ENCODE assay signal across 7 mouse cellular contexts in the genomic region with DNA sequence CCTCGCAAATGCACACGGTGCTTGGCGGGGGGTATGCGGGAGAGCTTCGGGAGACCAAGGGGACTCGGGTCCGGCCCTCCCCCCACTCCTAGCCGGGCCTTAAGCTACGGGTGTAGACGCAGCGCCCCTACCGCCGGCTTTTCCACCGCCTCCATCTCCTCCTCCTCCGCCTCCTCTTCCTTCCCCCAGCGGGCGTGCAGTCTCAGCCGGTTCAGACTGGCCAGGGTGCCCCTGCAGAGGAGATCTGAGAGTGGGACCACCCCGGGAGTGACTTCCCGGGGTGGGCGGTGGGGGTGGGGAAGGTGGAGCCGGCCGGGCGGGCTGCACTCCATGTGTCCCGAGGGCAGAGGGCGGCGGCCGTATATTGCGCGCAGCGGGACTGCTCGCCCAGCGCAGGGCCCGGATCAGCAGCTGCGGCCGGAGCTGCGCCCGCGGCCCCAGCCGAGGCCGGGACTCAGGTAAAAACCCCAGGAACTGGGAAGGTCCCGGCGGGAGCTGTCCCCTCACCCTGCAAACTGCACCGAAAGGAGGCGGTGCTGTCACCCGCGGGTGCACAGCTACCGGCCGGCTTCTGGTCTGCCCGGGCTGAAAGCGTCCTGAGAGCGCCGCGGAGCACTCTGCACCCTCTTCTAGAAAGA. TPM values are rescaled to one million over a fixed set of nuclear protein-coding genes. Genes with fewer than 3 reads are reported as not detected.
A peak's percentile ranks its signal among the peaks of the same experiment; 100 is the strongest.
DNase-seq lines count a peak whose midpoint lies in the region; ATAC-seq lines count a peak whose summit lies in the region.

TSS of gene Slc16a9 (plus strand) at position 180 of the 638 bp plus-strand sequence.

- H3K79me2 ChIP-seq in macrophage (ENCODE audit: inconsistent target): no peaks in the 10 kb centered on the region

- ATAC-seq in hindbrain, embryonic 12.5 days (ENCODE audit: low FRiP score): peak; percentile 92

- no peaks in the 10 kb centered on the region for H3K36me3 ChIP-seq in hindbrain, embryonic 12.5 days
- H3K36me3 ChIP-seq in macrophage (ENCODE audit: inconsistent target): no peaks in the 10 kb centered on the region

- under 1% methylated on average over 52 of the region's 54 CpGs for WGBS in hindbrain, embryonic 12.5 days
- WGBS in macrophage (ENCODE audit: missing documents): under 1% methylated on average over 54 of the region's 54 CpGs

- DNase-seq in adrenal gland, adult 8-10 months: peak; percentile 32
- DNase-seq in cerebellum, adult 9-11 months: peak; percentile 58
- peak; percentile 78 for DNase-seq in gastrocnemius, adult 18-20 months (ENCODE audit: low spot score)
- peak; percentile 29 to 32 for DNase-seq in left cerebral cortex, postnatal 14 days (ENCODE audit: low spot score in 2 of 2)
- DNase-seq in right cerebral cortex, adult 18-20 months: peak; percentile 8

- intact Hi-C loops in left cerebral cortex, postnatal 14 days (cut with DNase I): loop anchor here (5.0 kb wide), 1 partner anchor 33 kb away; no protein-coding TSS in a partner anchor

- H3K27me3 ChIP-seq in hindbrain, embryonic 12.5 days: peaks cover 47% of the 10 kb centered on the region

- H3K9me3 ChIP-seq in hindbrain, embryonic 12.5 days (replicated peaks): no peaks in the 10 kb centered on the region

- peak within 1 kb of the TSS; percentile 69 for H3K9ac ChIP-seq in hindbrain, embryonic 12.5 days

- H3K4me2 ChIP-seq in hindbrain, embryonic 12.5 days (replicated peaks): peak within 1 kb of the TSS; percentile 96

- H3K4me3 ChIP-seq in hindbrain, embryonic 12.5 days: peak within 1 kb of the TSS; percentile 65
- peak within 1 kb of the TSS; percentile 3; the same call in 1 of the 2 replicates for H3K4me3 ChIP-seq in macrophage (ENCODE audit: inconsistent target)

- H3K4me1 ChIP-seq in hindbrain, embryonic 12.5 days: peaks cover 19% of the 10 kb centered on the region

- H3K27ac ChIP-seq in hindbrain, embryonic 12.5 days: no peak within 1 kb of the TSS
- H3K27ac ChIP-seq in macrophage: no peak within 1 kb of the TSS

RNA-seq across cellular contexts. Expression of gene Slc16a9, which starts in this region (rescaled TPM):
- total RNA-seq in adrenal gland, adult 8-10 months (2022): 10 to 100 TPM in 1 of 4 experiments, 1 to 10 TPM in 3; 5.9 to 11.7 (median 7.2) TPM
- total RNA-seq in gastrocnemius, adult 18-20 months (2021): 10 to 100 TPM in 1 of 2 experiments, 1 to 10 TPM in 1; 9.1 to 10.2 TPM
- 1.3 and 1.4 TPM in 2 replicates for polyA plus RNA-seq in hindbrain, embryonic 12.5 days (2016; fragmentation: Nextera tagmentation; extraction: Ambion mirVana)
- 1 to 10 TPM; 3.4 to 5.7 TPM for total RNA-seq in left cerebral cortex, postnatal 14 days (2021)
- total RNA-seq in macrophage (2018; cell fraction: chromatin; rRNA removed): 1 to 10 TPM in 14 of 26 experiments, under 1 TPM in 9, not detected in 3; 0.20 to 4.8 (median 1.8) TPM
- 10 to 100 TPM in 1 of 26 experiments, 1 to 10 TPM in 25; 3.7 to 10.9 (median 6.4) TPM for total RNA-seq in macrophage (2018; cell fraction: cytosol; rRNA removed)
- total RNA-seq in macrophage (2018; cell fraction: nucleus; rRNA removed): 1 to 10 TPM; 1.6 to 9.5 (median 4.2) TPM
- polyA plus RNA-seq in macrophage (2018): 4.7 to 8.9 TPM (median 7.9 TPM) in 3 replicates

Comparison
In these comparisons a context has a peak if more than half of its experiments do, and no peak if none do; other contexts are left out.
1. DNase-seq: peak in every context shown above with its lines; median percentile 78 in gastrocnemius, adult 18-20 months; 58 in cerebellum, adult 9-11 months; 32 in adrenal gland, adult 8-10 months; 30 in left cerebral cortex, postnatal 14 days; 8 in right cerebral cortex, adult 18-20 months.